Mouse (Mus musculus) cerebellum, adult 2 months (tissue): ENCODE results near the gene Arhgap10. TPM values are rescaled to one million over a fixed set of nuclear protein-coding genes. Genes with fewer than 3 reads are reported as not detected.

Experiments
- DNase-seq, 2 experiments: peaks; one replicate each; pipeline ENCODE4 v3.0.0; 2021
- H3K27ac ChIP-seq: fragments of 200-500 bp; 2 replicates; pipeline ENCODE4 v1.5.1; 2012; ENCODE audit warnings: low read length, control low read depth, inconsistent platforms; ENCODE audit not compliant: insufficient read depth
- H3K27me3 ChIP-seq: fragments of 200-500 bp; 2 replicates; pipeline ENCODE4 v1.6.1; 2012; ENCODE audit warnings: inconsistent platforms, mild to moderate bottlenecking, low read length, moderate library complexity; ENCODE audit not compliant: control insufficient read depth, insufficient read depth
- H3K4me1 ChIP-seq: fragments of 200-500 bp; 2 replicates; pipeline ENCODE4 v1.6.1; 2011; ENCODE audit warnings: low read length; ENCODE audit not compliant: control insufficient read depth, insufficient read depth
- H3K4me3 ChIP-seq: fragments of 200-500 bp; replicated peaks from 2 replicates; pipeline ENCODE3; 2011; ENCODE audit warnings: mild to moderate bottlenecking, low read depth, low read length, control low read depth; ENCODE audit not compliant: insufficient read depth
- CTCF ChIP-seq: fragments of 200-500 bp; IDR thresholded peaks from 2 replicates; pipeline ENCODE4 v1.5.1; 2011; ENCODE audit warnings: low read depth, mild to moderate bottlenecking, control low read depth, low read length, moderate library complexity, borderline replicate concordance; ENCODE audit not compliant: insufficient read depth
- POLR2A ChIP-seq: fragments of 200-500 bp; IDR thresholded peaks from 2 replicates; pipeline ENCODE4 v1.6.1; 2011; ENCODE audit warnings: low read length, control low read depth, borderline replicate concordance; ENCODE audit not compliant: insufficient read depth
- WGBS: fragments of 180-500 bp; shearing (Covaris S2); methylation state at CpG from one replicate; pipeline ENCODE4 v1.1.7; 2018; 5-methylcytosine and 5-hydroxymethylcytosine counted together
- polyA plus RNA-seq: library from polyadenylated mRNA; depleted of rRNA; stranded (reverse); fragments of >200 nt; gene quantifications from 2 replicates; pipeline ENCODE4 v1.2.3, GENCODE M21; 2012

The Arhgap10 gene
- polyA plus RNA-seq, 1 experiment: 12.5 TPM

DNA sequence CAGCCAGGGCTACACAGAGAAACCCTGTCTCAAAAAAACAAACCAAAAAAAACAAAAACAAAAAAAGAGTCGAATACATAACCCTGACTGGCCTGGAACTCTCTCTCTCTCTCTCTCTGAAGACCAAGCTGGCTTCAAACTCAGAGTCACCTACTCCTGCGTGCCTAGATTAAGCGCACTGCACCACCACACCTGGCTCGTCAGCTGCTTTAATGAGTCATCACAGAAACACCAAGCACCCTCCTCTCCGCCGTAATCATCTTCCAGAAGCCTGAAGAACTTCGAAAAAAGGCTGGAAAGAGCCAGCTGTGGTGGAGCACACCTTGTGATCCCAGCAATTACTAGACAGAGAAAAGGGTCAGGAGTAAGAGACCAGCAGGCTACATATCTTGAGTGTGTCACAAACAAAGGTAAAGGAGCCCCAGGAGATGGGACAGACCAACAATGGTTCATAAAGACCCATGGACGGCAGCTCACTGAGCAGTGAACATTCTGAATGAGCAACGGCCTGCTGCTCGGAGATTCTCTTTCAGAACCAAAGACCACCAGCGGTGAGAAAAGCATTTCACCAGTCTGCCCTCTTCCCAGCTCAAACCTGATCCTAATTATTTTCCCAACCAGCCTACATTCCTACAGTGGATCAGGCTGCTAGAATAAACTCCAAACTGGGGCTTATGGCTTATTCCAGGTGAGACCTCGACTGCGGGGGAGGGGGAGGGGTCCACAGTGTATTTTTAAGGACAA lies 5.8 kb downstream of the Arhgap10 start:
- no peak overlapping the region for H3K4me3 ChIP-seq
- H3K27ac ChIP-seq: no peak overlapping the region
- no peaks in the 10 kb centered on the region for H3K27me3 ChIP-seq
- peaks cover 10% of the 10 kb centered on the region; the same call in 1 of the 2 replicates for H3K4me1 ChIP-seq
- DNase-seq: no peak
- WGBS: 54% methylated on average over 13 of the region's 13 CpGs
- TF ChIP-seq POLR2A: no peak

GRCm38 (mm10) chr8:77510426-77510825 lies 7.3 kb downstream of the Arhgap10 start:
- DNase-seq: no peak
- H3K4me1 ChIP-seq: peaks cover 6% of the 10 kb centered on the region; the same call in 1 of the 2 replicates
- no peak for TF ChIP-seq POLR2A
- TF ChIP-seq CTCF: no peak
- no peaks in the 10 kb centered on the region for H3K27me3 ChIP-seq
- H3K27ac ChIP-seq: no peak overlapping the region
- no peak overlapping the region for H3K4me3 ChIP-seq
- 84% methylated on average over 3 of the region's 3 CpGs for WGBS

DNA sequence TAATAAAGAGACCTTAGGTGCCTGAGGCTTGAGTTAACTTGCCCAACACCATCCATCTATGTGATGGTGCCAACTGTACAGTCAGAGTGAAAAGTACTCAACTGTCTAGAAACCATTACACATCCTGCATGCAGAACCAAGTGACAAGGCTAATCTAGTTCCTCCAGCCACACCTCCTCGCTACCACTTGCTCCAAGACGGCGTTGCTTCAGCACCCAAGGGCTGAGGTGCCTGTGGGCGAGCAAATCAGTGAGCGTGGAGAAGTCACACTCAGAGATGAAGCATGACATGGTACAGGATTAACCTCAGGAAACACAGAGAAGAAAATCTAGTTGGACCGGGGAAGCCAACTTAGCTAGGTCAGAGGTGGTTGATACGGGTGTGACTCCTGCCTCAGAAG lies 8.7 kb downstream of the Arhgap10 start:
- Histone ChIP-seq H3K4me3 (no peak overlapping the region), H3K4me1 (peaks cover 10% of the 10 kb centered on the region; the same call in 1 of the 2 replicates), H3K27me3 (no peaks in the 10 kb centered on the region), H3K27ac (no peak overlapping the region)
- TF ChIP-seq POLR2A (no peak), CTCF (no peak)
- 95% methylated on average over 7 of the region's 7 CpGs for WGBS
- DNase-seq: no peak

- Histone ChIP-seq H3K4me1 (peaks cover 7% of the 10 kb centered on the region), H3K27ac (0 out of 2 replicates have a peak overlapping the region, but pooled peaks have one; percentile 6), H3K27me3 (no peaks in the 10 kb centered on the region), H3K4me3 (no peak overlapping the region)
- no peak for TF ChIP-seq CTCF
- TF ChIP-seq POLR2A: no peak
- WGBS: 66% methylated on average over 10 of the region's 10 CpGs
- peak in 1 of 2 experiments; percentile 39 for DNase-seq
Observed at GRCm38 (mm10) chr8:77507510-77508035, 10.2 kb downstream of the Arhgap10 start.

- peaks cover 8% of the 10 kb centered on the region for H3K4me1 ChIP-seq
- DNase-seq: no peak
- no peaks in the 10 kb centered on the region for H3K27me3 ChIP-seq
- no peak for TF ChIP-seq CTCF
- no peak for TF ChIP-seq POLR2A
- H3K27ac ChIP-seq: no peak overlapping the region
- no peak overlapping the region for H3K4me3 ChIP-seq
- WGBS: 90% methylated on average over 7 of the region's 7 CpGs
Observed at GRCm38 (mm10) chr8:77506539-77506938, 11.2 kb downstream of the Arhgap10 start.

DNA sequence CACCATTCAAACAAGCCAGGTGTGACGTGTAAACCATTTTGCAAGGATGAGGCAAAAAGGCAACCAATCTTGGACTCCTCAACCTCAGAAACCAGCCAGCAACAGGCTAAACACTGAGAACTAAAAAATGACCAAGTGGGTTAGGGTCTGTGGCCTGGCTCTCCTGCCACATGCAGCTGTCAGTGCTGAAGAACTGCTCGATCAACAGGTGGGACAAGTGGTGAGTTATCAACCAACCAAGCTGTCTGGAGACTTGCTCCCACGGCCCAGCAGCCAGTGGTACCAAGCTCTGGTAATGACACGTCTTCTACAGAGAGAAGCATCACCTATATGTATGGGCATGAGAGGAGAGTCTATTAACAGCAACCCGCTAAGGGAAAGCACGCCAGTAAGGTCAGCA lies 15.2 kb downstream of the Arhgap10 start:
- peaks cover 10% of the 10 kb centered on the region for H3K4me1 ChIP-seq
- DNase-seq: no peak
- no peaks in the 10 kb centered on the region for H3K27me3 ChIP-seq
- no peak for TF ChIP-seq POLR2A
- TF ChIP-seq CTCF: no peak
- no peak overlapping the region for H3K27ac ChIP-seq
- no peak overlapping the region for H3K4me3 ChIP-seq
- WGBS: 93% methylated on average over 6 of the region's 6 CpGs

- DNase-seq: no peak
- Histone ChIP-seq H3K4me3 (no peak overlapping the region), H3K27ac (no peak overlapping the region), H3K27me3 (no peaks in the 10 kb centered on the region), H3K4me1 (peaks cover 7% of the 10 kb centered on the region)
- TF ChIP-seq POLR2A: no peak
- TF ChIP-seq CTCF: no peak
- WGBS: 81% methylated on average over 8 of the region's 8 CpGs
Observed at GRCm38 (mm10) chr8:77501131-77501530, 16.6 kb downstream of the Arhgap10 start.

DNA sequence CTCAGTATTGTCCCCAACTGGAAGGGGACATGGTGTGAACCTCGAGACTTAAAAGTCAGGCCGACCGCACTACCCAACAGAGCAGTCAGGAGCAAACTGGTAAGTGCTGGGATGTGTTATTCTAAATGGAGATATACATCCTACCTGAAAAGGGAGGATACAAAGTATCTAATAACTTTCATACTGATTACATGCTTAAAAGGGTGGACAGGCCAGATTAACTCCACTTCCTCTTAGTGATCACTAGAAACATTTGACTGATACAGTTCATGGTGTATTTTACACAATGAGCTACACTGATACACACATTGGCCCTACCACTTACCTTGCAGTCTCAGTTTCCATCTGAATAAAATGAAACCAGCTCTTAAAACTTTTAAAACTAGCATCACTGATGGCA lies 17.5 kb downstream of the Arhgap10 start:
- no peak overlapping the region for H3K27ac ChIP-seq
- peaks cover 12% of the 10 kb centered on the region for H3K4me1 ChIP-seq
- no peak overlapping the region for H3K4me3 ChIP-seq
- no peak for DNase-seq
- WGBS: 96% methylated on average over 3 of the region's 3 CpGs
- TF ChIP-seq POLR2A (no peak), CTCF (no peak)
- H3K27me3 ChIP-seq: no peaks in the 10 kb centered on the region
